Mouse (Mus musculus) cortical plate, adult 2 months (tissue): ENCODE results near the gene Fuca1.

Experiments
- CTCF ChIP-seq: fragments of 200-500 bp; IDR thresholded peaks from 2 replicates; pipeline ENCODE4 v1.5.1; 2011; ENCODE audit warnings: mild to moderate bottlenecking, control low read depth, low read length; ENCODE audit not compliant: insufficient read depth; ENCODE audit errors: extremely low read depth
- POLR2A ChIP-seq: fragments of 200-500 bp; IDR thresholded peaks from 2 replicates; pipeline ENCODE4 v1.6.1; 2011; ENCODE audit warnings: mild to moderate bottlenecking, low read length, control low read depth; ENCODE audit not compliant: insufficient read depth; ENCODE audit errors: extremely low read depth

- TF ChIP-seq CTCF (no peak), POLR2A (no peak)
Observed at GRCm38 (mm10) chr4:135970585-135970984, 50.0 kb downstream of the Fuca1 start.
